Mouse (Mus musculus): Measurements from ENCODE around the gene Apol11a. TPM values are rescaled to one million over a fixed set of nuclear protein-coding genes. Genes with fewer than 3 reads are reported as not detected.
"Not testable (repeated sequence)": the region's sequence is repeated elsewhere in the genome, so short reads cannot be mapped to it uniquely, and the experiment has no call there.

Gene Apol11a
- not detected in 2 replicates for polyA plus RNA-seq (2012; rRNA removed)

- H3K4me3 ChIP-seq (ENCODE audit: insufficient read depth, low read length); H3K27ac ChIP-seq (ENCODE audit: insufficient read depth, low read length); H3K4me1 ChIP-seq (ENCODE audit: control insufficient read depth, insufficient read depth, low read length): not testable (repeated sequence)
These were observed at the start of gene Apol11a for GRCm38 (mm10) chr15:77507966-77508365. Gene Apol11a (plus strand): TSS chr15:77508271.

- H3K4me1 ChIP-seq (ENCODE audit: control insufficient read depth, insufficient read depth, low read length); H3K27ac ChIP-seq (ENCODE audit: insufficient read depth, low read length): not testable (repeated sequence)
These were observed 33.2 kb upstream of the Apol11a start for GRCm38 (mm10) chr15:77474699-77475390.

GRCm38 (mm10) chr15:77476693-77477092, 31.4 kb upstream of the Apol11a start, which contains the start of gene Apol10a:
Gene Apol10a (plus strand): TSS chr15:77477047.
- not testable (repeated sequence) for H3K4me3 ChIP-seq (ENCODE audit: insufficient read depth, low read length); H3K4me1 ChIP-seq (ENCODE audit: control insufficient read depth, insufficient read depth, low read length); H3K27ac ChIP-seq (ENCODE audit: insufficient read depth, low read length)

More at GRCm38 (mm10) chr15:77474699-77475390, 33.2 kb upstream of the Apol11a start:
- not testable (repeated sequence) for H3K4me3 ChIP-seq (ENCODE audit: insufficient read depth, low read length)

DNA sequence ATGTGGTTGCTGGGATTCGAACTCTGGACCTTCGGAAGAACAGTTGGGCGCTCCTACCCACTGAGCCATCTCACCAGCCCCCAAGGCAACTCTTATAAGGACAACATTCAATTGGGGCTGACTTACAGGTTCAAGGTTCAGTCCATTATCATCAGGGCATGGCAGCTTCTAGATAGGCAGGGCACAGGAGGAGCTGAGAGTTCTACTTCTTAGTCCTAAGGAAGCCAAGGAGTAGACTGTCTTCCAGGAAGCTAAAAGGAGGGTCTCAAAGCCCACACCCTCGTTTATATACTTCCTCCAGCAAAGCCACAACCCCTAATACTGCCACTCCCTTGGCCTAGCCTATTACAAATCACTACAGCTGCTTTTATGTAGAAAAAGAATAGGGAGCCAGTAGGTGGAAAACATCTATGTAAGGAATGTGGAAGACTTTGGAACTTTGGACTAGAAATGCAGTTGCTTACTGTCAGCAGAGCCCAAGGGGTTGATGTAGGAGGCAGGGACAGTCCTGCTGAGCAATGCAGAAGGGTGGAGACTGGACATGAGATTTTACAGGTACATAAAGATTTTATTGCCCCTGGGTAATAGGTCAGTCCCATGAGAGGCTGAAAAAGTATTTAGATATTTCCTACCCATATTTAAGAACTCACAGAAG, 25.8 kb upstream of the Apol11a start:
- Histone ChIP-seq H3K4me1 (ENCODE audit: control insufficient read depth, insufficient read depth, low read length) (no peaks in the 10 kb centered on the region), H3K27ac (ENCODE audit: insufficient read depth, low read length) (no peak overlapping the region), H3K4me3 (ENCODE audit: insufficient read depth, low read length) (no peak overlapping the region)
- TF ChIP-seq CTCF (IDR thresholded peaks at IDR 0.05; ENCODE audit: extremely low read depth, insufficient read depth, low read length) (no peak), POLR2A (IDR thresholded peaks at IDR 0.05; ENCODE audit: extremely low read depth, insufficient read depth, low read length) (no peak)

GRCm38 (mm10) chr15:77493181-77493580, 14.9 kb upstream of the Apol11a start:
- H3K27ac ChIP-seq (ENCODE audit: insufficient read depth, low read length); H3K4me1 ChIP-seq (ENCODE audit: control insufficient read depth, insufficient read depth, low read length); H3K4me3 ChIP-seq (ENCODE audit: insufficient read depth, low read length): not testable (repeated sequence)

- H3K4me1 ChIP-seq (ENCODE audit: control insufficient read depth, insufficient read depth, low read length); H3K4me3 ChIP-seq (ENCODE audit: insufficient read depth, low read length); H3K27ac ChIP-seq (ENCODE audit: insufficient read depth, low read length): not testable (repeated sequence)
These were observed 13.4 kb upstream of the Apol11a start for GRCm38 (mm10) chr15:77494694-77495093.

- H3K4me1 ChIP-seq (ENCODE audit: control insufficient read depth, insufficient read depth, low read length); H3K4me3 ChIP-seq (ENCODE audit: insufficient read depth, low read length); H3K27ac ChIP-seq (ENCODE audit: insufficient read depth, low read length): not testable (repeated sequence)
These were observed 12.5 kb downstream of the Apol11a start for GRCm38 (mm10) chr15:77520596-77520995.

GRCm38 (mm10) chr15:77523186-77523843, 15.2 kb downstream of the Apol11a start:
- not testable (repeated sequence) for H3K27ac ChIP-seq (ENCODE audit: insufficient read depth, low read length); H3K4me3 ChIP-seq (ENCODE audit: insufficient read depth, low read length); H3K4me1 ChIP-seq (ENCODE audit: control insufficient read depth, insufficient read depth, low read length)
- peak; percentile 46 for TF ChIP-seq CTCF (IDR thresholded peaks at IDR 0.05; ENCODE audit: extremely low read depth, insufficient read depth, low read length)

DNA sequence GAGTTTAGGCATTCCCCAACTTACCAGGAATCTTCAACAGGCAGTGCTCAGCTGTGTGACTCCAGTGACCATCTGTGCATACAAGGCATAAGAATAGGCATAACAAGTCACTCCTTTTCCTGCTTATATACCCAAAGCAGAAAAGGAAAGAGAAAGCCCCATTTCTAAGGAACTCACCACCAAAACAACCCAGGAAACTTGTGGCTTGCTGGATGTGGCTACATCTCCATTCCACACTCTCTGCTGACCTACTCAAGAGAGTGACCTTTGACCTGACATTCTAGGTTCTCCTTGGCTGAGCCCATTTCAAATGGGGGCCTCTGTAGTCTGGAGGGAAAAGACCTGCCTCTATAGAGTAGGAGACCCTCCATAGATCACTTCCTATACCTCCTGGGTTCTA, 25.1 kb downstream of the Apol11a start, which contains the start of gene Apol7c:
Gene Apol7c (minus strand): TSS at position 101 of the 400 bp plus-strand sequence.
- Histone ChIP-seq H3K27ac (ENCODE audit: insufficient read depth, low read length) (no peak within 1 kb of the TSS), H3K4me3 (ENCODE audit: insufficient read depth, low read length) (no peak within 1 kb of the TSS), H3K4me1 (ENCODE audit: control insufficient read depth, insufficient read depth, low read length) (no peaks in the 10 kb centered on the region)
- TF ChIP-seq CTCF (IDR thresholded peaks at IDR 0.05; ENCODE audit: extremely low read depth, insufficient read depth, low read length) (no peak), POLR2A (IDR thresholded peaks at IDR 0.05; ENCODE audit: extremely low read depth, insufficient read depth, low read length) (no peak)

GRCm38 (mm10) chr15:77539221-77539620, 31.1 kb downstream of the Apol11a start:
- not testable (repeated sequence) for H3K4me3 ChIP-seq (ENCODE audit: insufficient read depth, low read length); H3K4me1 ChIP-seq (ENCODE audit: control insufficient read depth, insufficient read depth, low read length); H3K27ac ChIP-seq (ENCODE audit: insufficient read depth, low read length)

- no peak for TF ChIP-seq CTCF (IDR thresholded peaks at IDR 0.05; ENCODE audit: extremely low read depth, insufficient read depth, low read length)
- TF ChIP-seq POLR2A (IDR thresholded peaks at IDR 0.05; ENCODE audit: extremely low read depth, insufficient read depth, low read length), result no peak
- no peaks in the 10 kb centered on the region for H3K4me1 ChIP-seq (ENCODE audit: control insufficient read depth, insufficient read depth, low read length)
These were observed 53.7 kb downstream of the Apol11a start, which contains the start of gene 1700025B11Rik for GRCm38 (mm10) chr15:77561792-77562191. Gene 1700025B11Rik (minus strand): TSS chr15:77561892.

More at GRCm38 (mm10) chr15:77561792-77562191, 53.7 kb downstream of the Apol11a start, which contains the start of gene 1700025B11Rik:
- H3K27ac ChIP-seq (ENCODE audit: insufficient read depth, low read length), result no peak within 1 kb of the TSS
- H3K4me3 ChIP-seq (ENCODE audit: insufficient read depth, low read length), result no peak within 1 kb of the TSS

Measured in cortical plate, adult 2 months (tissue).